Mouse (Mus musculus) forebrain, embryonic 11.5 days (tissue): ENCODE results near the gene Ube2s. TPM values are rescaled to one million over a fixed set of nuclear protein-coding genes. Genes with fewer than 3 reads are reported as not detected.

Experiments used
- ATAC-seq: fragments of 200-750 bp; cut with Nextera tagmentation; replicated peaks from 2 replicates; pipeline ENCODE4 v1.8.0; 2017; ENCODE audit warnings: moderate TSS enrichment; ENCODE audit not compliant: low FRiP score
- DNase-seq: peaks from one replicate; pipeline ENCODE4 v3.0.0-alpha.2; 2017; ENCODE audit warnings: low spot score
- H3K27ac ChIP-seq: fragments of 300-500 bp; sonication (generic); 2 replicates; pipeline ENCODE4 v1.5.1; 2014; ENCODE audit warnings: low read depth, low read length
- H3K27me3 ChIP-seq: fragments of 300-500 bp; sonication (generic); 2 replicates; pipeline ENCODE4 v1.6.1; 2014; ENCODE audit warnings: mild to moderate bottlenecking, low read length, mixed read lengths; ENCODE audit not compliant: control insufficient read depth, insufficient read depth
- H3K36me3 ChIP-seq: fragments of 300-500 bp; sonication (generic); 2 replicates; pipeline ENCODE4 v1.6.1; 2014; ENCODE audit warnings: mild to moderate bottlenecking, low read length, moderate library complexity, mixed read lengths; ENCODE audit not compliant: control insufficient read depth, insufficient read depth
- H3K4me1 ChIP-seq: fragments of 300-500 bp; sonication (generic); replicated peaks from 2 replicates; pipeline ENCODE4 v1.6.1; 2014; ENCODE audit warnings: low read length, mixed read lengths; ENCODE audit not compliant: control insufficient read depth, insufficient read depth
- H3K4me2 ChIP-seq: fragments of 300-500 bp; sonication (generic); 2 replicates; pipeline ENCODE4 v1.6.1; 2014; ENCODE audit warnings: low read depth, mild to moderate bottlenecking, low read length, moderate library complexity, mixed read lengths; ENCODE audit not compliant: severe bottlenecking
- H3K4me3 ChIP-seq: fragments of 300-500 bp; sonication (generic); 2 replicates; pipeline ENCODE4 v1.5.1; 2014; ENCODE audit warnings: low read depth, low read length
- H3K9ac ChIP-seq: fragments of 300-500 bp; sonication (generic); 2 replicates; pipeline ENCODE4 v1.6.1; 2014; ENCODE audit warnings: low read length
- H3K9me3 ChIP-seq: fragments of 300-500 bp; sonication (generic); 2 replicates; pipeline ENCODE4 v1.6.1; 2016; ENCODE audit warnings: low read length, mixed read lengths; ENCODE audit not compliant: control insufficient read depth
- WGBS: fragments of 180-500 bp; shearing (Covaris S2); extraction: QIAGEN DNeasy Blood & Tissue Kit; methylation state at CpG from one replicate; pipeline ENCODE4 v1.1.7; 2014; 5-methylcytosine and 5-hydroxymethylcytosine counted together
- polyA plus RNA-seq: library from polyadenylated mRNA; unstranded; fragments of >200 nt; fragmentation: Nextera tagmentation; extraction: Ambion mirVana; gene quantifications from 2 replicates; pipeline ENCODE4 v1.2.1, GENCODE M21; 2014

The Ube2s gene
- polyA plus RNA-seq, 1 experiment from 2014 or later, result 476 TPM

- H3K4me3 ChIP-seq, result peak within 1 kb of the TSS; percentile 61
- peak; percentile 96 for DNase-seq
- peaks cover 12% of the 10 kb centered on the region; the same call in 1 of the 2 replicates for H3K4me1 ChIP-seq
- peaks cover 16% of the 10 kb centered on the region for H3K36me3 ChIP-seq
- peaks cover 8% of the 10 kb centered on the region; the same call in 1 of the 2 replicates for H3K27me3 ChIP-seq
- peak within 1 kb of the TSS; percentile 87 for H3K27ac ChIP-seq
- peak; percentile 91 for ATAC-seq
- H3K9ac ChIP-seq, result peak within 1 kb of the TSS; percentile 72
- WGBS, result 2% methylated on average over 54 of the region's 54 CpGs
- no peaks in the 10 kb centered on the region for H3K9me3 ChIP-seq
- peak within 1 kb of the TSS; percentile 88 for H3K4me2 ChIP-seq
Measured at GRCm38 (mm10) chr7:4792278-4793212, 19.8 kb downstream of the Ube2s start, which contains the start of gene Rpl28. TSS of gene Rpl28 (plus strand) at chr7:4792874.

- peak within 1 kb of the TSS; percentile 80 for H3K9ac ChIP-seq
- ATAC-seq, result no peak; the same call in none of the 2 replicates
- DNase-seq, result no peak
- H3K36me3 ChIP-seq, result peaks cover under 1% of the 10 kb centered on the region
- peak within 1 kb of the TSS; percentile 85 for H3K4me2 ChIP-seq
- H3K4me3 ChIP-seq, result peak within 1 kb of the TSS; percentile 48
- H3K27ac ChIP-seq, result no peak within 1 kb of the TSS
- no peaks in the 10 kb centered on the region for H3K9me3 ChIP-seq
- H3K27me3 ChIP-seq, result peaks cover 8% of the 10 kb centered on the region; the same call in 1 of the 2 replicates
- 7% methylated on average over 39 of the region's 40 CpGs for WGBS
- peaks cover 12% of the 10 kb centered on the region; the same call in 1 of the 2 replicates for H3K4me1 ChIP-seq
Measured at GRCm38 (mm10) chr7:4789436-4789935, 22.9 kb downstream of the Ube2s start, which contains the start of gene Tmem238. TSS of gene Tmem238 (minus strand) at chr7:4789656.

- Histone ChIP-seq H3K36me3 (no peaks in the 10 kb centered on the region; the same call in 1 of the 2 replicates), H3K4me3 (peak overlapping the region; percentile 48), H3K9me3 (no peaks in the 10 kb centered on the region), H3K4me1 (peaks cover 7% of the 10 kb centered on the region; the same call in 1 of the 2 replicates), H3K4me2 (peak overlapping the region; percentile 85), H3K27me3 (peaks cover 8% of the 10 kb centered on the region; the same call in 1 of the 2 replicates), H3K27ac (no peak overlapping the region), H3K9ac (peak overlapping the region; percentile 80)
- 2% methylated on average over 64 of the region's 64 CpGs for WGBS
- DNase-seq, result peak; percentile 83
- ATAC-seq, result peak; percentile 63
Measured at GRCm38 (mm10) chr7:4788499-4789435, 23.6 kb downstream of the Ube2s start.

- 92% methylated on average over 14 of the region's 14 CpGs for WGBS
- H3K36me3 ChIP-seq, result no peaks in the 10 kb centered on the region
- H3K27ac ChIP-seq, result no peak overlapping the region
- ATAC-seq (no peak), DNase-seq (no peak)
- H3K9me3 ChIP-seq, result no peaks in the 10 kb centered on the region
- H3K9ac ChIP-seq, result no peak overlapping the region; the same call in 1 of the 2 replicates
- H3K27me3 ChIP-seq, result peaks cover 10% of the 10 kb centered on the region
- 0 out of 2 replicates have a peak, but pooled peaks cover 2% of the 10 kb centered on the region for H3K4me1 ChIP-seq
- H3K4me2 ChIP-seq, result no peak overlapping the region
- H3K4me3 ChIP-seq, result no peak overlapping the region
Measured at GRCm38 (mm10) chr7:4783667-4784268, 28.6 kb downstream of the Ube2s start.

GRCm38 (mm10) chr7:4782759-4783158 lies 29.6 kb downstream of the Ube2s start, which contains the start of the genes Il11 and Tmem190:
TSS of gene Il11 (minus strand) at chr7:4782859.
TSS of gene Tmem190 (plus strand) at chr7:4782937.
- H3K4me2 ChIP-seq, result no peak within 1 kb of the TSS
- no peaks in the 10 kb centered on the region for H3K9me3 ChIP-seq
- H3K4me1 ChIP-seq, result no peaks in the 10 kb centered on the region
- no peak for ATAC-seq
- DNase-seq, result no peak
- H3K27me3 ChIP-seq, result peaks cover 18% of the 10 kb centered on the region
- H3K4me3 ChIP-seq, result no peak within 1 kb of the TSS
- WGBS, result 67% methylated on average over 2 of the region's 2 CpGs
- no peaks in the 10 kb centered on the region for H3K36me3 ChIP-seq
- H3K9ac ChIP-seq, result no peak within 1 kb of the TSS; the same call in 1 of the 2 replicates
- H3K27ac ChIP-seq, result no peak within 1 kb of the TSS

GRCm38 (mm10) chr7:4782130-4782529 lies 30.3 kb downstream of the Ube2s start:
- Histone ChIP-seq H3K4me1 (0 out of 2 replicates have a peak, but pooled peaks cover 2% of the 10 kb centered on the region), H3K36me3 (no peaks in the 10 kb centered on the region), H3K4me2 (no peak overlapping the region), H3K9ac (no peak overlapping the region), H3K9me3 (no peaks in the 10 kb centered on the region), H3K27me3 (peaks cover 24% of the 10 kb centered on the region), H3K4me3 (no peak overlapping the region), H3K27ac (no peak overlapping the region)
- 55% methylated on average over 3 of the region's 3 CpGs for WGBS
- ATAC-seq (no peak), DNase-seq (no peak)

GRCm38 (mm10) chr7:4779921-4780320 lies 32.5 kb downstream of the Ube2s start:
- 0 out of 2 replicates have a peak, but pooled peaks cover 5% of the 10 kb centered on the region for H3K4me1 ChIP-seq
- no peak overlapping the region for H3K9ac ChIP-seq
- WGBS, result 29% methylated on average over 5 of the region's 5 CpGs
- DNase-seq, result no peak
- H3K36me3 ChIP-seq, result no peaks in the 10 kb centered on the region
- no peak overlapping the region for H3K4me2 ChIP-seq
- H3K4me3 ChIP-seq, result no peak overlapping the region
- ATAC-seq, result no peak
- no peaks in the 10 kb centered on the region for H3K9me3 ChIP-seq
- H3K27ac ChIP-seq, result no peak overlapping the region
- peaks cover 46% of the 10 kb centered on the region for H3K27me3 ChIP-seq
